Mouse (Mus musculus) olfactory bulb, adult 2 months (tissue): ENCODE measurements at regions not wholly inside any gene's neighbourhood (a gene's known extent, or its start where the extent isn't known, plus 50 kb on each side); places are given as distances from the start of the nearest gene placed in this dataset.

Source experiments
- CTCF ChIP-seq: fragments of 200-500 bp; IDR thresholded peaks from 2 replicates; pipeline ENCODE4 v1.5.1; 2012; ENCODE audit warnings: low read depth, mild to moderate bottlenecking, low read length, moderate library complexity; ENCODE audit not compliant: insufficient read depth
- POLR2A ChIP-seq: fragments of 200-500 bp; IDR thresholded peaks from 2 replicates; pipeline ENCODE4 v1.6.1; 2012; ENCODE audit warnings: mild to moderate bottlenecking, low read depth, low read length, moderate library complexity; ENCODE audit not compliant: insufficient read depth

DNA sequence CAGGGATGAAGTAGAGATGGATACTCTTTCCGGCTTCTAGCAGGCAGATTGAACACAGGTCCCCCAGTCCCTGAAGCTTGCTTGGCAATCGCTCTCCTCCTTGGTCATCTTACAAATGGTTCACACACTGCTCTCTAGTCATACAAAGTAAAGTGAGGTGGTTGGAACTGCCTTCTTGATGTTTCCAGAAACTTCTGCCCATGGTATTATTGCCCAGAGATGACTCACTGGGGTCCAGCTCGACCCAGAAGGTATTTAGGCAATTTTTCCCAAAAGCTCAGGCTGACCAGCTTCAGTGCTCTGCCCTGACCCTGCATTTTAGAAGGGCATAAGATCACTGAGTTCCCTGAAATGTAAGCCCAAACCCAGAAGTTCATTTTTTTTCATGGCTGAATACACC lies 139.2 kb upstream of the Tab2 start:
- TF ChIP-seq POLR2A: no peak
- TF ChIP-seq CTCF: no peak
